Mouse (Mus musculus) E14TG2a.4 (cell line): ENCODE measurements at regions not wholly inside any gene's neighbourhood (a gene's known extent, or its start where the extent isn't known, plus 50 kb on each side); places are given as distances from the start of the nearest gene placed in this dataset.

Experiments
- H3K27me3 ChIP-seq: 2 replicates; pipeline ENCODE4 v1.6.1; 2014; ENCODE audit warnings: low read length, control low read depth; ENCODE audit not compliant: insufficient read depth
- H3K36me3 ChIP-seq: 2 replicates; pipeline ENCODE4 v1.6.1; 2014; ENCODE audit warnings: low read length, control low read depth; ENCODE audit not compliant: insufficient read depth
- H3K4me1 ChIP-seq: replicated peaks from 2 replicates; pipeline ENCODE4 v1.6.1; 2014; ENCODE audit warnings: low read depth, low read length, control low read depth
- H3K4me3 ChIP-seq: replicated peaks from 2 replicates; pipeline ENCODE4 v1.5.1; 2014; ENCODE audit warnings: mild to moderate bottlenecking, low read length
- H3K9me3 ChIP-seq: 2 replicates; pipeline ENCODE4 v1.6.1; 2014; ENCODE audit warnings: low read length, control low read depth
- CTCF ChIP-seq: conservative IDR thresholded peaks from 2 replicates; pipeline ENCODE4 v1.5.1; 2014; ENCODE audit warnings: low read length
- NANOG ChIP-seq: IDR thresholded peaks from 2 replicates; pipeline ENCODE4 v1.6.1; 2014; ENCODE audit warnings: borderline replicate concordance, low read length, mixed read lengths
- POU5F1 ChIP-seq: IDR thresholded peaks from 2 replicates; pipeline ENCODE4 v1.6.1; 2014; ENCODE audit warnings: low read length, borderline replicate concordance

- TF ChIP-seq CTCF (no peak), NANOG (no peak), POU5F1 (no peak)
- H3K36me3 ChIP-seq, result no peaks in the 10 kb centered on the region
- peaks cover 7% of the 10 kb centered on the region for H3K4me1 ChIP-seq
- peaks cover 28% of the 10 kb centered on the region for H3K27me3 ChIP-seq
- H3K4me3 ChIP-seq, result no peak overlapping the region
- H3K9me3 ChIP-seq, result peaks cover 3% of the 10 kb centered on the region; the same call in 1 of the 2 replicates
Observed at GRCm38 (mm10) chr4:153675431-153675830, 192.8 kb upstream of the Ajap1 start.

- Histone ChIP-seq H3K27me3 (peaks cover 27% of the 10 kb centered on the region), H3K4me1 (0 out of 2 replicates have a peak, but pooled peaks cover 4% of the 10 kb centered on the region), H3K4me3 (no peak overlapping the region), H3K9me3 (peaks cover 7% of the 10 kb centered on the region), H3K36me3 (no peaks in the 10 kb centered on the region)
- TF ChIP-seq POU5F1 (no peak), CTCF (no peak), NANOG (no peak)
Observed at GRCm38 (mm10) chr4:153679151-153679550, 196.5 kb upstream of the Ajap1 start.

- Histone ChIP-seq H3K36me3 (no peaks in the 10 kb centered on the region), H3K27me3 (peaks cover 6% of the 10 kb centered on the region; the same call in 1 of the 2 replicates), H3K4me1 (peaks cover 8% of the 10 kb centered on the region; the same call in 1 of the 2 replicates), H3K4me3 (no peak overlapping the region), H3K9me3 (peaks cover 13% of the 10 kb centered on the region)
- TF ChIP-seq NANOG (no peak), POU5F1 (no peak), CTCF (no peak)
Observed at GRCm38 (mm10) chr4:153688441-153688840, 205.8 kb upstream of the Ajap1 start.

- no peak overlapping the region for H3K4me3 ChIP-seq
- no peak for TF ChIP-seq NANOG
- TF ChIP-seq POU5F1, result no peak
- TF ChIP-seq CTCF, result no peak
- H3K27me3 ChIP-seq, result peaks cover 12% of the 10 kb centered on the region; the same call in 1 of the 2 replicates
- H3K9me3 ChIP-seq, result peaks cover 9% of the 10 kb centered on the region
- no peaks in the 10 kb centered on the region for H3K36me3 ChIP-seq
- H3K4me1 ChIP-seq, result peaks cover 15% of the 10 kb centered on the region
Observed at GRCm38 (mm10) chr4:153693881-153694280, 211.3 kb upstream of the Ajap1 start.

GRCm38 (mm10) chr4:153696426-153697040 is 213.9 kb upstream of the Ajap1 start:
- Histone ChIP-seq H3K4me3 (no peak overlapping the region), H3K27me3 (peaks cover 12% of the 10 kb centered on the region; the same call in 1 of the 2 replicates), H3K36me3 (no peaks in the 10 kb centered on the region), H3K4me1 (peaks cover 11% of the 10 kb centered on the region), H3K9me3 (peaks cover 7% of the 10 kb centered on the region)
- no peak for TF ChIP-seq POU5F1
- no peak for TF ChIP-seq CTCF
- TF ChIP-seq NANOG, result no peak

- Histone ChIP-seq H3K36me3 (no peaks in the 10 kb centered on the region), H3K27me3 (peaks cover 10% of the 10 kb centered on the region; the same call in 1 of the 2 replicates), H3K9me3 (peaks cover 3% of the 10 kb centered on the region; the same call in 1 of the 2 replicates), H3K4me3 (no peak overlapping the region), H3K4me1 (peaks cover 14% of the 10 kb centered on the region)
- TF ChIP-seq CTCF, result no peak
- TF ChIP-seq NANOG, result no peak
- no peak for TF ChIP-seq POU5F1
Observed at GRCm38 (mm10) chr4:153707218-153707617, 224.6 kb upstream of the Ajap1 start.

- no peak for TF ChIP-seq NANOG
- TF ChIP-seq POU5F1, result no peak
- no peak for TF ChIP-seq CTCF
Observed at GRCm38 (mm10) chr4:153714995-153715645, 232.5 kb upstream of the Ajap1 start.

GRCm38 (mm10) chr4:153717273-153717672 is 234.7 kb upstream of the Ajap1 start:
- Histone ChIP-seq H3K4me1 (no peaks in the 10 kb centered on the region), H3K27me3 (peaks cover 14% of the 10 kb centered on the region), H3K4me3 (no peak overlapping the region), H3K36me3 (no peaks in the 10 kb centered on the region), H3K9me3 (no peaks in the 10 kb centered on the region)
- no peak for TF ChIP-seq CTCF
- TF ChIP-seq POU5F1, result no peak
- TF ChIP-seq NANOG, result no peak

More at GRCm38 (mm10) chr4:153714995-153715645, 232.5 kb upstream of the Ajap1 start:
- H3K9me3 ChIP-seq, result no peaks in the 10 kb centered on the region
- no peaks in the 10 kb centered on the region for H3K36me3 ChIP-seq
- H3K27me3 ChIP-seq, result peaks cover 19% of the 10 kb centered on the region
- H3K4me1 ChIP-seq, result no peaks in the 10 kb centered on the region
- H3K4me3 ChIP-seq, result no peak overlapping the region
